Mouse (Mus musculus) cerebellum, adult 11 months (tissue): ENCODE data around the gene Slc46a1.

Experiments used
- DNase-seq: peaks from one replicate; pipeline ENCODE4 v3.0.0; 2022

Gene Slc46a1

DNA sequence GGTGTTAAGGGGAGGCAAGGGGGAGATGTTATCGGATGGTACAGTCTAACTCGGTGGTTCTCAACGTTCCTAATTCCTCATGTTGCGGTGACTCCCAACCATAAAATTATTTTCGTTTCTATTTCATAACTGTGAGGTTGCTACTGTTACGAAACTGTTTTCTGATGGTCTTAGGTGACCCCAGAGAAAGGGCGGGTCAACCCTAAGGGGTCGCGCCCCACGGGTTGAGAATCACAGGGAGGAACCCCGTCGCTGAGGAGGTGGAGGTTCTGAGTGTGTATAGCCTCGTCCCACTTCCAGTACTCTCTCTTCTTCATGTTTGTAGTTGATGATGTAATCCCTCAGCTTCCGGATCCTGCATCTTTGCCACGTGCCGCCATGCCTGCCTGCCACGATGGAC, 6.8 kb upstream of the Slc46a1 start:
- no peak for DNase-seq

- no peak for DNase-seq
Measured at GRCm38 (mm10) chr11:78461894-78462293, 3.6 kb upstream of the Slc46a1 start.

- DNase-seq = no peak
Measured at GRCm38 (mm10) chr11:78462669-78463068, 2.8 kb upstream of the Slc46a1 start.

DNA sequence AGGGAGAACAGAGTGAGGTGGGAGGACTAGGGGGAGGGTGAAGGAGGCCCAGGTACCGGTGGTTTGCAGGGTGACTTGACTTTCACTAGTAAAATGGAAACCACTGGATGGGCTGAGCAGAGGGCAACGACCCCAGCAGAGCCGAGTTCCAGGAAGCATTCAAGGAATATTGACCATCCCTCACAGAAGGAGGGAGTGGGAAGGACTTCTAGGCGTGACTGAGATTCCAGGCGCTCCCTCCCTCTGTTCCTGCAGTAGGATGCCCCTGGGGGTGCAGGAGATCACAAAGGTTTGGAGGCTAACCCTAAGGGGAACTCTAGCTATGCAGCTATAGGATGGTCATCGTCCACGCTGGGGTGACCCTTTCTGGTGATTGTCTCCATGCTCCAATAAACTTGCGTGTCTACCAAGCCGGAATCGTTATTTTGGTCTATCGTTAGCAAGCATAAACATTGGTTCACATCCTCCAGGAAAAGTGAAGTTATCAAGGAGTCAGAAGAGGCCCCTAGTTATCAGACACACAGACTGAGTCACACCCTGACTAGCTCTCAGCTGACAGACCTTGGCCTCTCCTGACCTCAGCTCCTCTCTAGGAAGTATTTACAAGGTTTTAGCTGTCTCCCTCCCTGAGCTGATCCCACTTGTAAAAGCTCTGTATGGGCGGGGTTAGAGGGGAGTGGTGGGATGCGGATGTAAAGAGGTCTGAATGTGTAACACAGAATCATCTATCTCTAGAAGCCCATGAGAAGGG, 2.0 kb upstream of the Slc46a1 start:
- DNase-seq = no peak

GRCm38 (mm10) chr11:78465116-78465515, 381 bp upstream of the Slc46a1 start:
- DNase-seq = no peak

- no peak for DNase-seq
Measured at GRCm38 (mm10) chr11:78466242-78466912, 880 bp downstream of the Slc46a1 start.

GRCm38 (mm10) chr11:78467515-78467914, 2.0 kb downstream of the Slc46a1 start:
- DNase-seq = no peak

- no peak for DNase-seq
Measured at GRCm38 (mm10) chr11:78467932-78468331, 2.4 kb downstream of the Slc46a1 start.

- DNase-seq = no peak
Measured at GRCm38 (mm10) chr11:78471326-78472103, 6.0 kb downstream of the Slc46a1 start.

GRCm38 (mm10) chr11:78475289-78475688, 9.8 kb downstream of the Slc46a1 start:
- DNase-seq = no peak

GRCm38 (mm10) chr11:78483639-78484038, 18.1 kb downstream of the Slc46a1 start:
- no peak for DNase-seq

GRCm38 (mm10) chr11:78488168-78488567, 22.7 kb downstream of the Slc46a1 start:
- peak; percentile 76 for DNase-seq

- peak; percentile 66 for DNase-seq
Measured at GRCm38 (mm10) chr11:78490781-78491241, 25.3 kb downstream of the Slc46a1 start.

GRCm38 (mm10) chr11:78495904-78496303, 30.4 kb downstream of the Slc46a1 start:
- no peak for DNase-seq

- DNase-seq = peak; percentile 66
Measured at GRCm38 (mm10) chr11:78497071-78497541, 31.6 kb downstream of the Slc46a1 start.

GRCm38 (mm10) chr11:78497544-78498522, 32.3 kb downstream of the Slc46a1 start, which contains the start of gene Sarm1:
Gene Sarm1, minus strand, starts transcription at chr11:78497754.
- DNase-seq = peak; percentile 98

- DNase-seq = no peak
Measured at GRCm38 (mm10) chr11:78499004-78499403, 33.5 kb downstream of the Slc46a1 start, which contains the start of gene Vtn. Gene Vtn, plus strand, starts transcription at chr11:78499091.

DNA sequence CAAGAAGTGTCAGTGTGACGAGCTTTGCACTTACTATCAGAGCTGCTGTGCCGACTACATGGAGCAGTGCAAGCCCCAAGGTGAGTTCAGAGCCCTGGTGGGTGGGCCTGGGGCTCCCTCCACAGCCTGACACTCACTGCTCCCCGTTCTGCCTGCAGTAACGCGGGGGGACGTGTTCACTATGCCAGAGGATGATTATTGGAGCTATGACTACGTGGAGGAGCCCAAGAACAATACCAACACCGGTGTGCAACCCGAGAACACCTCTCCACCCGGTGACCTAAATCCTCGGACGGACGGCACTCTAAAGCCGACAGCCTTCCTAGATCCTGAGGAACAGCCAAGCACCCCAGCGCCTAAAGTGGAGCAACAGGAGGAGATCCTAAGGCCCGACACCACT, 34.0 kb downstream of the Slc46a1 start:
- no peak for DNase-seq

- DNase-seq = no peak
Measured at GRCm38 (mm10) chr11:78500623-78501202, 35.2 kb downstream of the Slc46a1 start.

- no peak for DNase-seq
Measured at GRCm38 (mm10) chr11:78501529-78501928, 36.0 kb downstream of the Slc46a1 start.

- peak; percentile 87 for DNase-seq
Measured at GRCm38 (mm10) chr11:78502909-78503650, 37.6 kb downstream of the Slc46a1 start, which contains the start of gene Sebox. Gene Sebox, plus strand, starts transcription at chr11:78503447.
